Mouse (Mus musculus): ENCODE data around the gene Lage3. TPM values are rescaled to one million over a fixed set of nuclear protein-coding genes. Genes with fewer than 3 reads are reported as not detected.

Lage3 gene
- polyA plus RNA-seq, 1 experiment from 2014 or later = 99.2 TPM

GRCm38 (mm10) chrX:74304867-74305700 lies 48.3 kb downstream of the Lage3 start, which contains the start of gene Gdi1:
Gene Gdi1, plus strand, starts transcription at chrX:74304998.
- Histone ChIP-seq H3K27ac (ENCODE audit: low read depth) (peak within 1 kb of the TSS; percentile 75; the same call in 1 of the 2 replicates), H3K36me3 (ENCODE audit: control insufficient read depth, insufficient read depth, low read length) (peaks cover 50% of the 10 kb centered on the region), H3K9ac (ENCODE audit: low read length) (peak within 1 kb of the TSS; percentile 55), H3K4me1 (replicated peaks; ENCODE audit: control insufficient read depth, insufficient read depth, low read length) (peaks cover 5% of the 10 kb centered on the region; the same call in 1 of the 2 replicates), H3K4me3 (ENCODE audit: low read depth, low read length) (peak within 1 kb of the TSS; percentile 53), H3K27me3 (replicated peaks; ENCODE audit: control insufficient read depth, insufficient read depth, low read length) (no peaks in the 10 kb centered on the region), H3K4me2 (ENCODE audit: low read length) (peak within 1 kb of the TSS; percentile 59), H3K9me3 (ENCODE audit: control insufficient read depth, low read length) (no peaks in the 10 kb centered on the region)
- DNase-seq (ENCODE audit: low spot score) (peak; percentile 92), ATAC-seq (replicated peaks; ENCODE audit: low FRiP score, low TSS enrichment, low read depth) (peak; percentile 91)
- WGBS = 9% methylated on average over 41 of the region's 41 CpGs

Small RNA genes within 50 kb of the gene (microRNA-seq; reads per million reads assigned to microRNA genes)
- 0.34 reads per million for gene Mir7092

Other genes with a start within 250 kb of the Lage3 start
- gene Opn1mw, start 226.2 kb downstream of the Lage3 start, polyA plus RNA-seq (2014; fragmentation: Nextera tagmentation; extraction: Ambion mirVana) = not detected in 2 replicates
- gene Mecp2, start 218.3 kb downstream of the Lage3 start, polyA plus RNA-seq (2014; fragmentation: Nextera tagmentation; extraction: Ambion mirVana) = 10.5 and 11.2 TPM in 2 replicates
- gene Tex28, start 185.8 kb downstream of the Lage3 start, polyA plus RNA-seq (2014; fragmentation: Nextera tagmentation; extraction: Ambion mirVana) = not detected in 2 replicates
- gene Tktl1, start 176.4 kb downstream of the Lage3 start, polyA plus RNA-seq (2014; fragmentation: Nextera tagmentation; extraction: Ambion mirVana) = 0.07 and 0.09 TPM in 2 replicates
- gene Flna, start 103.8 kb downstream of the Lage3 start, polyA plus RNA-seq (2014; fragmentation: Nextera tagmentation; extraction: Ambion mirVana) = 495 and 548 TPM in 2 replicates
- gene Emd, start 98.9 kb downstream of the Lage3 start, polyA plus RNA-seq (2014; fragmentation: Nextera tagmentation; extraction: Ambion mirVana) = 30.4 and 30.7 TPM in 2 replicates
- gene Rpl10, start 82.8 kb downstream of the Lage3 start, polyA plus RNA-seq (2014; fragmentation: Nextera tagmentation; extraction: Ambion mirVana) = 990 and 1,020 TPM in 2 replicates
- gene Taz, start 71.7 kb downstream of the Lage3 start, polyA plus RNA-seq (2014; fragmentation: Nextera tagmentation; extraction: Ambion mirVana) = 60.6 and 67.6 TPM in 2 replicates
- 10.1 and 10.6 TPM in 2 replicates for gene Dnase1l1, start 71.3 kb downstream of the Lage3 start, polyA plus RNA-seq (2014; fragmentation: Nextera tagmentation; extraction: Ambion mirVana)
- gene Atp6ap1, start 56.5 kb downstream of the Lage3 start, polyA plus RNA-seq (2014; fragmentation: Nextera tagmentation; extraction: Ambion mirVana) = 103 and 107 TPM in 2 replicates
- 165 and 194 TPM in 2 replicates for gene Gdi1, start 48.6 kb downstream of the Lage3 start, polyA plus RNA-seq (2014; fragmentation: Nextera tagmentation; extraction: Ambion mirVana)
- 50.4 and 55.0 TPM in 2 replicates for gene Fam50a, start 40.6 kb downstream of the Lage3 start, polyA plus RNA-seq (2014; fragmentation: Nextera tagmentation; extraction: Ambion mirVana)
- 11.9 and 13.1 TPM in 2 replicates for gene Plxna3, start 24.6 kb downstream of the Lage3 start, polyA plus RNA-seq (2014; fragmentation: Nextera tagmentation; extraction: Ambion mirVana)
- gene Ubl4a, start 19.6 kb upstream of the Lage3 start, polyA plus RNA-seq (2014; fragmentation: Nextera tagmentation; extraction: Ambion mirVana) = 74.7 and 79.1 TPM in 2 replicates
- 16.8 and 18.7 TPM in 2 replicates for gene Slc10a3, start 19.7 kb upstream of the Lage3 start, polyA plus RNA-seq (2014; fragmentation: Nextera tagmentation; extraction: Ambion mirVana)
- 35.6 and 36.7 TPM in 2 replicates for gene Fam3a, start 39.7 kb upstream of the Lage3 start, polyA plus RNA-seq (2014; fragmentation: Nextera tagmentation; extraction: Ambion mirVana)
- 20.2 TPM in 2 replicates for gene Ikbkg, start 39.7 kb upstream of the Lage3 start, polyA plus RNA-seq (2014; fragmentation: Nextera tagmentation; extraction: Ambion mirVana)
- 52.9 TPM in 2 replicates for gene G6pdx, start 75.6 kb upstream of the Lage3 start, polyA plus RNA-seq (2014; fragmentation: Nextera tagmentation; extraction: Ambion mirVana)
- gene Gm6880, start 127.8 kb upstream of the Lage3 start, polyA plus RNA-seq (2014; fragmentation: Nextera tagmentation; extraction: Ambion mirVana) = not detected in 2 replicates
- not detected in 2 replicates for gene Olfr1326-ps1, start 221.3 kb upstream of the Lage3 start, polyA plus RNA-seq (2014; fragmentation: Nextera tagmentation; extraction: Ambion mirVana)
- not detected in 2 replicates for gene Olfr1325, start 239.1 kb upstream of the Lage3 start, polyA plus RNA-seq (2014; fragmentation: Nextera tagmentation; extraction: Ambion mirVana)